Mouse (Mus musculus): ENCODE results near the gene Col5a1. TPM values are rescaled to one million over a fixed set of nuclear protein-coding genes. Genes with fewer than 3 reads are reported as not detected.

Gene Col5a1
- 12.3 TPM for polyA plus RNA-seq (2014; fragmentation: Illumina TruSeq; extraction: RNeasy Lipid Tissue Mini Kit (QIAGEN cat#74804); ENCODE audit: low read depth, low replicate concordance)

DNA sequence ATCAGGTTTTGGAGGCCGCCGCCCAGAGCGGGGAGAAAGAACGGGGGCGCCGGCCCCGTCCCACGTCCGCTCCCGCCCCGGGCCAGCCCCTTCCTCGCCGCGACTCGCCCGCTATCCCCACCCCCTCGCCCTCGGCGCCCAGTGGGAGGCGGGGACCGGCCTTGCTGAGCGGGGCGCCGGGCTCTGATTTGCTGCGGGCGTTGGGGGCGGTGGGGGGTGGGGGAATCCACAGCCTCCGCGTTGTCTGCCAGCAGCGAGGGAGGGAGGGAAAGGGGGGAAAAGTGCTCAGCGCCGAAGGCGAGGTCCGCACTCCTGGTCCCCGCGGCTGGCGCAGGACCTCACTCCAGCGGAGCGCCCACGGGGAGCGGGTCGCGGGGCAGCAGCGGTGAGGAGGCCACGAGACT is at the start of gene Col5a1:
Col5a1 (plus strand) TSS at position 278 of the 404 bp plus-strand sequence.

DNA sequence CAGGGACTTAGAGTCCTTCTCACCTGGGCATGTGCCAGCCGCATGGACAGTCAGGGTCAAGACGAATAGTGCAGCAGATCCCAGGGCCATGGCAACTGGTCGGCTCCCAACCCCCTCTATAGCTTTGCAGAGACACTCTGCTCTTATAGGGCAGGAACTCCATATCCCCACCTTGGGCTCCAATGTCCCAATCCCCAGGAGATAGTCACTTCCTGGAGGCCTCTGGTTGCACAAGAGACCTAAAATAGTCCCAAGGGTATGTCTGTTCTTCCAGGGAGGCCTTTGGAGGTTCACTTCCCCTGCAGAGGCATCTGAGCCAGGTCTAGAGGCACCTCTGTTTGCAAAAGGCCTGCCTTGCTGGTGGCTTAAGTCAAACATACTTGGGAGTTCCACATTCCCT is 198.5 kb downstream of the Col5a1 start, which contains the start of gene Fcnb:
Fcnb (minus strand) TSS at position 118 of the 400 bp plus-strand sequence.

Other genes with a start within 250 kb of the Col5a1 start
- gene Rxra, start 210.0 kb upstream of the Col5a1 start, polyA plus RNA-seq (2014; fragmentation: Illumina TruSeq; extraction: RNeasy Lipid Tissue Mini Kit (QIAGEN cat#74804); ENCODE audit: low read depth, low replicate concordance) = 38.7 TPM
- gene Fcnb, start 198.5 kb downstream of the Col5a1 start, polyA plus RNA-seq (2014; fragmentation: Illumina TruSeq; extraction: RNeasy Lipid Tissue Mini Kit (QIAGEN cat#74804); ENCODE audit: low read depth, low replicate concordance) = not detected